Mouse (Mus musculus) CH12.LX (cell line): ENCODE results near the gene Adprh.

Experiments
- BHLHE40 ChIP-seq: IDR thresholded peaks from 2 replicates; pipeline ENCODE4 v1.6.1; 2011; ENCODE audit warnings: mild to moderate bottlenecking, low read depth, low read length, improper control_type of control experiment
- CHD2 ChIP-seq: IDR thresholded peaks from 2 replicates; pipeline ENCODE4 v1.6.1; 2011; ENCODE audit warnings: low read length, improper control_type of control experiment
- CTCF ChIP-seq, 2 experiments: IDR thresholded peaks in 1 of 2; conservative IDR thresholded peaks in 1 of 2; 2 replicates each; pipeline ENCODE4 v1.5.1; 2011 to 2012; ENCODE audit warnings: low read depth in 2 of 2, low read length in 2 of 2, improper control_type of control experiment in 1 of 2, inconsistent platforms in 1 of 2, mild to moderate bottlenecking in 1 of 2, moderate library complexity in 1 of 2
- MAX ChIP-seq: IDR thresholded peaks from 2 replicates; pipeline ENCODE4 v1.6.1; 2011; ENCODE audit warnings: low read length, improper control_type of control experiment
- MXI1 ChIP-seq: IDR thresholded peaks from 2 replicates; pipeline ENCODE4 v1.6.1; 2011; ENCODE audit warnings: mild to moderate bottlenecking, low read depth, low read length, improper control_type of control experiment
- MYC ChIP-seq: IDR thresholded peaks from 2 replicates; pipeline ENCODE4 v1.6.1; 2011; ENCODE audit warnings: low read depth, mild to moderate bottlenecking, improper control_type of control experiment, low read length
- NRF1 ChIP-seq: IDR thresholded peaks from 2 replicates; pipeline ENCODE4 v1.6.1; 2014; ENCODE audit warnings: low read depth, mild to moderate bottlenecking, inconsistent platforms, low read length, improper control_type of control experiment, moderate library complexity
- PAX5 ChIP-seq: IDR thresholded peaks from 2 replicates; pipeline ENCODE4 v1.6.1; 2012; ENCODE audit warnings: low read length, inconsistent platforms, mixed read lengths
- POLR2A ChIP-seq: IDR thresholded peaks from 2 replicates; pipeline ENCODE4 v1.6.1; 2011; ENCODE audit warnings: low read depth, mild to moderate bottlenecking, improper control_type of control experiment, low read length
- RCOR1 ChIP-seq: conservative IDR thresholded peaks from 2 replicates; pipeline ENCODE4 v1.6.1; 2012; ENCODE audit warnings: low read depth, mild to moderate bottlenecking, inconsistent platforms, low read length, improper control_type of control experiment
- UBTF ChIP-seq: IDR thresholded peaks from 2 replicates; pipeline ENCODE4 v1.6.1; 2012; ENCODE audit warnings: low read depth, mild to moderate bottlenecking, inconsistent platforms, low read length, improper control_type of control experiment, moderate library complexity
- USF1 ChIP-seq: IDR thresholded peaks from 2 replicates; pipeline ENCODE4 v1.6.1; 2014; ENCODE audit warnings: low read depth, mild to moderate bottlenecking, inconsistent platforms, low read length, improper control_type of control experiment
- USF2 ChIP-seq: conservative IDR thresholded peaks from 2 replicates; pipeline ENCODE4 v1.6.1; 2011; ENCODE audit warnings: low read depth, low read length, improper control_type of control experiment
- ZNF384 ChIP-seq: IDR thresholded peaks from 2 replicates; pipeline ENCODE4 v1.6.1; 2012; ENCODE audit warnings: low read depth, low read length, improper control_type of control experiment, inconsistent platforms

GRCm38 (mm10) chr16:38396155-38396554 lies 56.3 kb downstream of the Adprh start:
- peak; percentile 96 for TF ChIP-seq BHLHE40
- TF ChIP-seq RCOR1, result peak; percentile 83
- TF ChIP-seq ZNF384, result peak; percentile 46; the same call in 1 of the 2 replicates
- TF ChIP-seq MXI1, result peak; percentile 89
- no peak; the same call in 1 of the 2 replicates for TF ChIP-seq POLR2A
- TF ChIP-seq CHD2, result peak; percentile 85
- no peak for TF ChIP-seq CTCF (conservative IDR thresholded peaks at IDR 0.05 in 1 of 2, IDR thresholded peaks at IDR 0.05 in 1 of 2; ENCODE audit: low read depth in 2 of 2, low read length in 2 of 2)
- TF ChIP-seq USF2, result no peak
- TF ChIP-seq NRF1, result no peak
- peak; percentile 93 for TF ChIP-seq MYC
- TF ChIP-seq MAX, result peak; percentile 77
- TF ChIP-seq USF1, result no peak
- TF ChIP-seq PAX5, result no peak
- no peak for TF ChIP-seq UBTF
